Mouse (Mus musculus) T-helper 1 cell (primary cell): ENCODE data around the gene Slc16a8.

Source experiments
- in situ Hi-C: fragments of 300-600 bp; cut with MboI, MseI; formaldehyde crosslinking; loops from one replicate; pipeline ENCODE4 v1.15.1; 2025; ENCODE audit warnings: high pct_unique_total_duplicates

Slc16a8 gene

DNA sequence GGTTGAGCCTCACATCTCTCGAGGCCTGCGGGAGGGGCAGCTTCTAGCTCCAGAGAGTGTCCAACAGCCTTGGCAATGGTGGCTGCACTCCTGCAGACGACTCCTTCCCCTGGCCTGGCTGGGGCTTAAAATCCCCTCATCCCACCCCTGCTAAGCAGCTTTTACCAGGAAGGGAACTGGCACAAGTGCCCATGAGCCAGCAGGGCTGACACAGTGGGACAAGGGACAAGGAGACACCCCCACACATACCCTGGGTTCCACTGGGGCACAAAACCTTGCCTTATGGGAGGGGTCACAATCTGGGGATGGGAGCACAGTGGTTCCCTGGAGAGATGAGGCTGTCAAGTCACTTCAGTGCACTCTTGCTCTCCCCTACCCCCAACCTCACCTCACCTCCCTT lies at the start of gene Slc16a8:
TSS of gene Slc16a8 (minus strand) at position 101 of the 400 bp plus-strand sequence.
- in situ Hi-C loops, result no loop called here

DNA sequence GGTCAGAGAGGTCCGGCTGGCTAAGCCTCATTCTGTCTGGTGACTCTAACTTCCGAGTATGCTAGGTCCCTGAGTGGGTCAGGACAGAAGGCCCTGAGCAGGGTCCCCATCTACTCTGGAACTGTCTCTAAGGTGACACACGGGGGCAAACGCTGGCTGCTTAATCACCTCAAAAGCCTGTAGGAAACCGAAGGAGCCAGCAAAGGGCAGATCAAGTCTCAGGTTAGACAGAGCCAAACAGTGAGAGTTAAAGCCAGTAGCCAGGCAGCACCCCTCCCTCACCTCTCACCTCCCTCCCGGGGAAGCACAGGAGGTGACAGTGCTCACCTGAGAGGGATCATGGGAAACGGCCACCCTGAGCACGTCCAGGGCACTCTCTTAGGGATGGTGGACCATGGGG lies 49.2 kb upstream of the Slc16a8 start:
- in situ Hi-C loops, result no loop called here

DNA sequence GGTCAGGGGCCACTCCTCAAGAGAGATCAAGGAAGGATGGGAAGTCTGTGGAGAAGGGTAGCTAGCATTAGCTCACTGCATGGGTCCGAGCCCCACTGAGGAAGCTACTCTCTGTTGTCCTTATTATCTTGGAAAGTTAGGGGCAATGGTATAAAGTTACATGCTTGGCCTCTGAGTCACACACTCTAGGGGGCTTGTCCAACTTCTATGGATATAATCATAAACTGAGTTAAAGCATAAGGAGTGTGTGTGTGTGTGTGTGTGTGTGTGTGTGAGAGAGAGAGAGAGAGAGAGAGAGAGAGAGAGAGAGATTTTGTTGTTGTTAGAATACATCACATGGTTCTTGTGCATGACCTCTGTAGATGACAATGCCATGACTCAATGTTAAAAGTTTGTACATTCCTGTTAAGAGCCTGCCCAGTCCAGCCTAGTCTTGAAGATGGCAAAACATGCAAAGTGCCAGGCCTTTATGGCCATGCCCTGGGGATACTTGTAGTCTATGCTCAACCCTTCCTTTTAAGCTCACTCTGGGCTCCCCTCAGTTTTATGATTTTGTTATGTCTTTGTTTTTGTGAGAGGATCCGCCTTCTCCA lies 45.1 kb upstream of the Slc16a8 start:
- in situ Hi-C loops, result no loop called here

DNA sequence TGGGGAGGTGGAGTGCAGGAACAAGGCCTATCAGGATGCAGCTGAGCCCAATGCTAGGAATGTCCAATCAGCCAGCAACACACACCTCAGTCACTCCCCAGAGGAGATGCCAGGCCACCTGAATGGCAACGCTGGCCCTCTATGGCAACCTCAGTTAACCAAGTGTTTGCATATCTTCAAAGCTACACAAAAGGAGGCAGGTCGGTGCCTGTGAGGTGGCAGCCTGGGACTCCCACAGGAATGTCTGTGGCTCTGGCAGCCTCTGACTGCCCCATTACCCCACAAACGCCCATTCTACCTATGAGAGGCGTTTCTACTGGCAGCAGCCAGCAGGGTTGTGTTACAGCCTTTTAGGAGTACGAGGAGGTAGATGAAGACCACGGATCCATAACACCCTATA lies 44.0 kb upstream of the Slc16a8 start:
- in situ Hi-C loops, result no loop called here

DNA sequence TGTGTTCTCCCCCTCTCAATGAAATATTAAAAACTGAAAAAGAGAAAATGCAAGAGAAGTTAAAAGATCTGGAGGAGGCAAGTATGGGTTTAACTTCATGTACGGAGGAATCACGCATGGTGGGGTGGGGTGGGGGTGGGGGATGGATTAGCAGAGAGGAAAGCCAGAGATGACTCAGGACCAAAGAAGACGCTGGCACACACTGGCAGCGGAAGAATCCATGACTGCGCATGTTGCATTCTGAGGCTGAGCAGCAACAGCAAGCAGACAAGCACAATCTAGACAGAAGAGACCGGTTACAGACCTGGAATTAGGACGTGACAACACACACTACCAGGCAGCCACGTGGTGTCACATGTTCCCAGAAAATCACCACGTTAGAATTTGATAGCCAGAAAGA lies 38.2 kb upstream of the Slc16a8 start:
- in situ Hi-C loops, result no loop called here

DNA sequence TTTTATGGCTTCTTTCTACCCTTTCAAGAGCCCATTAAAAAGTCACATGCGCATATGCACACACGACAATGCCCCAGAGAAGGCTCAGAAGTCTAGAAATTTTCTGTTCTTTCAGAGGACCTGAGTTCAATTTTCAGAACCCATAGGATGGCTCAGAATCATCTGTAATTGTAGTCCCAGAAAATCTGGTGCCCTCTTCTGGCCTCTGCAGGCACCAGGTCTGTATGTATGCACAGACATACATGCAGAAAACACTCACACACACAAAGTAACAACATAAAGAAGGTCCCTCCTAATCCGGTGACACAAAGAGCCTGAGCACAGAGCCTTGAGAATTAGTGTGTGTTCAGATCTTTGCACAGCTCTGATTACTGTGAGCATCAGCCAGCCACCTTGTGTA lies 35.8 kb upstream of the Slc16a8 start:
- in situ Hi-C loops, result no loop called here

DNA sequence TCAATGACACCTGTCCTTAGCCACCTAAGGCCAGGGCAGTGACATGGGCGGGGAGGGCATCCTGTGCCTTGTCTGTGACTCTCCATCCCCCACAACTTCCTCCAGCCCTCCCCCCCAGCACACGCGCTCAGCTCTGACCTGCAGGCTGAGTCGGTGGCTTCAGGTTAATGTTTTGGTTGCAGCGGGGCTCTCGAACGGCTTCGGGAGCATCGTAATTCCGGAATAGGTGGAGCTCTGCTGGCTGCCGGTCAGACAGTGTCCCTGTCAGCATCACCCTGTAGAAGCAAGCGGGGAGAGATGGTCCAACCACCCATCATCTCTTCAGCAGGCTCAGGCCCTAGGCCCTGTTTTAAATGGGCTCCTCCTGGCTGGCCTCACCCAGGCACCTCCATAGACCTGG lies 34.9 kb upstream of the Slc16a8 start:
- in situ Hi-C loops, result no loop called here

DNA sequence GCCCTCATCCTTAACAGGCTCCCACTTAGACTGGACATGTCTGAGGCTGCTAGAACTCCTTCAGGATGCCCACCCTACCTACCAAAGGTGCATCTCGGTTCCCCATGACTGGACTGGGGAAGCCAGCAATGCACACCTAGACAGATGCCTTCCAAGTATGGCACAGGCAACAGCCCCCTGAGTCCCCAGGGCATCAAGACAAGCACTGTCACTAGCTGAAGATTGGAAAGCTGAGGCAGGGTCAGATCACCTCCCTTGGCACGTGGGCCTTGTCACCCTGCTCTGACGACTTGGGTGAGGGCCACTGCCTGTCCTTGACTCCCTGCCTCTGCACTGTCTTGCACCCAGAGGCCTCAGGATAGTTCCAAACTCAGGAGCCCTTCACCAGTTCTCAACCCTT lies 33.8 kb upstream of the Slc16a8 start:
- in situ Hi-C loops, result no loop called here

DNA sequence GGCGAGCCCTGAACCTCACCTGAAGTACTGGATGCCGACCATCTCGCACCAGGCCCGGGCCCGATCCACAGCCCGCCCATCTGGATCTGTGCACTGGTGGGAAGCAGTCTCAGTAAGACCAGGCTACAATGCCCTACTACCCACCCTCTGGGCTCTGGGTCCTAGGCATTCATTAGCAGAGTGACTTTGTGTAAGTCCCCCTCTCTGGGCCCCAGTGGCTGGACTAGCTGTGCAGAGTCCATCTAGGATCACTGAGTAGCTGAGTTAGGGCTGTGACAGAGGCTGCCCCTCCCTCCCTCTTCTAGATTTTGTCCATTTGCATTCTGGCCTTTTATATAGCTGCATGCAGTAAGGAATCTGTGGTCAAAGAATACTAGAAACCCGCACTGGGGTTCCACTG lies 32.5 kb upstream of the Slc16a8 start:
- in situ Hi-C loops, result no loop called here

DNA sequence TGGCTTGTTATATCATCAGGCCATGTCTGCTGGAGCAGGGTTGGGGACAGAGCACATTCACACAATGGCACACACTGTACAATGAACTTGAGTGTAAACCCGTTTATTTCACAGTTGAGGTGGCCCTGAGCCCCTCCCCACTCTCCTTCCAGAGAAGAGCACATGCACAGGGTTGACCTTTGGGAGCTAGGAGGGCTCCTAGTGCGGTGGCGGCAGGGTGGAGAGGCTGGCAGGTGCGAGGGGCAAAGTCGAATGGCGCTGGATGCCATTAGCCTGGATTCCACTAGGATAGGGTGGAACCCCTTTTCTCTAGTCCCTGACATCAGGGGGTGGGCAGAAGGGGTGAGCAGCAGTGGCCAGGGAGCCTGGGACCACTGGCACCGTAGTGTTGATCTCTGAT lies 31.6 kb upstream of the Slc16a8 start:
- in situ Hi-C loops, result no loop called here

DNA sequence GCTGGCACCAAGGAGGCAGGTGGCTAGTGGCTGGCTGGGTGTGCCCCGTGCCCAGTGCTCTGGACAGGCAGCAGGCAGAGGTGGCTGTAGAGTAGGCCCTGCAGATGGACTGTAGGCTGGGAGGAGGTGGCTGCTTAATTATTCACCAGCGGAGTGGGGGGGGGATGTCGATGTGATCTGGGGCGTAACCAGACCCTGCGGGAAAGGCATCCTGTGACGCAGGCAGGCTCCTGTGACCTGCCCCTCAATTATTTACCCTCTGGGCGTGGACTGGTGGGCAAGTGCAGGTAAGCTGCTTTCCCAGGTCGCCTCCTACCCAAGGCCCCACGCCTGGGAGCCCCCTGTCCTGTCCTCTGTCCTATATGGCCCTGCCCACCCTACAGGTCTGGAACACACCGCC lies 30.8 kb upstream of the Slc16a8 start, which contains the start of gene Baiap2l2:
TSS of gene Baiap2l2 (minus strand) at position 139 of the 400 bp plus-strand sequence.
- in situ Hi-C loops, result no loop called here

DNA sequence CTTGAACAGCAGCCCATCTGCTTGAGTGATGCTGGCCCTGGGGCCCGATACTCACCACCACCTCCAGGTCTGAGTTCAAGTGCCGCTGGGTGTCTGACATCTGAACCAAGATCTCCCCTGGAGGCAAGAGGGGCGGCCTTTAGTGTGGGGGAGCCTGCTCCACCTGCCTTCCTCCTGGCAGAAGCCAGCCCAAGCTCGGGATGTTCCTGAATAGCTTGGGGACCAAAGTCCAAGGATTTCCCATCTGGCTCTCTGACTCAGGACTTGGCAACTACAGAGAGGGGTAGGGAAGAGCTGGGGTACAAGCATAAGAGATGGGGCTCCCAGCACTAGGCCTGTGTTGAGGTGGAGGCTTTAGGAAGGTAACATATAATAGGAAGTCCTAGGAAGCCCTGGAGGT lies 28.8 kb upstream of the Slc16a8 start:
- in situ Hi-C loops, result no loop called here

DNA sequence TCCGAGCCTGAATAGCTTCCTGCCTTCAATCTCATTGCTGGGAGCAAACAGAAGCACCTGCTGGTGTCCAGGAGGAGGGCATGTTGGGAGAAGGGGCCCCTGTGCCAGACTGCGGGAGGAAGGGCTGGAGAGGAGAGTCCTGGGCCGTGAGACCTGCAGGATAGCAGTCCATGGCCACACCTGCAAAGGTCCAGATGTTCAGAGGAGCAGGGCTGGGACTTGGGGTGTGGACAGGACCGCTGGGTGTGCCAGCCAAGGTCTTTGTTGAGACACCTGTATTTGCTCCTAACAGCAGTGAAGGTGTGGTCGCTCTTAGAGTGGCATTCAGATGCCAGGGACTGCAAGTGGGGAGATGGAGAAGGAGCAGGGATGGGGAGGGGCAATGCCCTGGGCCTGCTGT lies 27.9 kb upstream of the Slc16a8 start:
- in situ Hi-C loops, result no loop called here

DNA sequence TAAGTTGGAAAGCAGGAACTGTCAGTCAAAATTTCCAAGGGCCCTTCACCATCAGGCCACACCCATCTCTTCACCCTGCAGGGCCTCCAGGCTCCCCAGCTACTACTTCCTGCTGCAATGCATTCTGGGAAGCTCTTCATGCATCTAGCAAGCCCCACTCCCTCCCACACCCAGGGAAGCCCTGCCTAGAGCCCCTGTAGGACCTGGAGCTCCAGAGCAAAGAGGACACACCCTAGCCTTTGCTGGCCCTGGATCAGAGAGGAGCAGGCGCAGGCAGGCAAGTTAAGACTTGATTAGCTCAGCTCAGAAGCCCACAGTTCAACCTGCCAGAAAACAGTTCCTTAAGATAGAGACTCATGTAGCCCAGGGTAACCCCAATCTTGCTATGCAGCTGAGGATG lies 26.8 kb upstream of the Slc16a8 start:
- in situ Hi-C loops, result no loop called here

DNA sequence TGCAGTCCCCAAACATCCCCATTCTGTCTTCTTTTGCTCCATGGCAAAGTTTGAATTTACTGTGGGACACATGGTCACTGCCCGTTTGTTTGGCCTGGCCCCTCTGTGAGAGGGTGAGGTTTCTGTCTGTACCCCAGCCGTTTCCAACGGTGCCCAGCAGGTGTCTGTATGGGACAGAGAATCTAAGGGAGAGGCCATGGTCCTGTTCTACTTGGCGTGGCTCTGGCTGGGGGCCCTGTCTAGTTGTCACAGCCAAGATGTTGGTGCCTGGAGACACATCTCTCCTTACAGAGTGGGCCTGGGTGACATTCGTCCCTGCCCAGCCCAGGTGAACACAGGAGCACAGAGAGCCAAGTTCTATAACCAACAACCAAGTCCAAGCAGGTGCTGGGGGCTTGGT lies 26.3 kb upstream of the Slc16a8 start:
- in situ Hi-C loops, result no loop called here

DNA sequence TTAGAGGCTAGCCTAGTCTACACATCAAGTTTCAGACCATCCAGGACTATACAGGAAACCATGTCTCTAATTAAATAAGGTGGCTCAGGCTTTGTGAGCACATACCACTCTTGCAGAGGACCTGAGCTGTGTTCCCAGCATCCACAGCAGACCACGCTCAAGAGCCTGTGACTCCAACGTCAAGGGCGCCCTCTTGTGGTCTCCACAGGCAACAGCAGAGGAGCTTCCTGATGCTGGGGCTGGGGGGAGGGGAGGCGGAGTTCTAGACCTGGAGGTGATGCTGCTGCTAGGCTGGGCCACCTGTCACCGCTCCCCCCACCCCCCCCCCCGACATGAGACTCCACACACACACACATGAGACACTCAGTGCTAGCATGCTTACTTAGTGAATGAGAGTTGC lies 25.6 kb upstream of the Slc16a8 start:
- in situ Hi-C loops, result no loop called here

DNA sequence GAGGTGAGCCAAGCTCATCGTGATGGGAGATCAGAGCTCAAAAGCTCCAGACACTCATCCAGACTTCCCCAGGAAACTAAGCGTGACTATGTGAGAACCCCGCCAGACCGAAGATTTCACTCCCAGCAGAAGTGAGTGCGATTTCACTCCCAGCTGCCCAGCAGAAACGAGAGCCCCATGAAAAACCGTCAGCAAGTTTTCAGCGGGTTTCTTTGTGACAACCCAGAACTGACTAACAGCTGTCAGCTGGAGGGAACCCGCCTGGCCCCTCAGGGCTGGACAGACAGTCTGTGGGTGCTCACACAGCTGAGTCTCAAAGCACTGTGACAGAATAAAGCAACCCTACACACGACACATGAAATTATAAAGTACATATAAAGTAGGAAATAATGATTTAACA lies 23.2 kb upstream of the Slc16a8 start:
- in situ Hi-C loops, result no loop called here

DNA sequence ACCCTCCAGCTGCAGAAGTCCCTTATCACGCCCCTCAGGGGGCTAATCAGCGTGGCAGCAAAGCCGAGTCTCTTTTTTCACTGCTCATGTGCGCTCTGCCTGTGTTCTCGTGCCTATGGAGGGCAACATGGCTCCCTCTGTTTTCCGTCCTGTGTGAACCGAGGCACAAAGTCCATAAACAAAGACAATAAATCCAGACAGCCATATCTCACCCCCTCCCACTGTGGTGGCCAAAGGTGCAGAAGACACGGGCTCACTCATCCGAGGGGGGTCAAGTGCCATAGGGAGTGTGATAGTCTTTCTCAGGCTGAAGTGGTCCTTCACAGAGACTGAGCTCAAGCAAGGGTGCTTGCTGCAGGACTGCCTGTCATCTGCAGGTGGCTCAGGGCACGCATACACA lies 18.5 kb upstream of the Slc16a8 start:
- in situ Hi-C loops, result no loop called here

DNA sequence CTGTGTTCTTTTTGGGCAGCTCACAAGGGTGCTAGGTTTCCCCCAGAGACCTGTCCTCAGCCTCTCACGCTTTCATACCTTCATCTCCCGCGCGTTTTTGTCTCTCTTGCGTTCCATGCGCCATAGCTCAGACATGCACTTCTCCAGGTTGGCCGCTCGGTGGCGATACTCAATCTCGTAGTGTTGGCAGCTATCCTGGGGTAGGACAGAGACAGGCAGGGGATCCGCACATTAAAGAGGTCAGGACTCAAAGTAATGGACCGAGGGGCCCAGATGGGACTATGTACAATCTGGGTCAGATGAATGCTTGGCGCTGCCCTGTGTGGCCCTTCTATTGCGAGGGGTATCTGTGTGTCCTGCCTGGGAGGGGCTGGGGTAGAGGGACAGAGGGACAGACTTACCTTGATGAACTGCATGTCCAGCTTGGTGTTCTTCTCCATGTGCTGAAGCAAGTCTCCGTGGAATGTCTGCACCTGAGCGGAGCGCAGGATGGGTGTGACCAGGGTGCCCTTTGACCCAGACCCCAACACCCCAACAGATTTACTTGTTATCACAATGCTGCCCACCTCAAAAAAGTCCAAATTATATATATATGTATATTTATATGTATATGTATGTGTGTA lies 16.7 kb upstream of the Slc16a8 start:
- in situ Hi-C loops, result no loop called here

DNA sequence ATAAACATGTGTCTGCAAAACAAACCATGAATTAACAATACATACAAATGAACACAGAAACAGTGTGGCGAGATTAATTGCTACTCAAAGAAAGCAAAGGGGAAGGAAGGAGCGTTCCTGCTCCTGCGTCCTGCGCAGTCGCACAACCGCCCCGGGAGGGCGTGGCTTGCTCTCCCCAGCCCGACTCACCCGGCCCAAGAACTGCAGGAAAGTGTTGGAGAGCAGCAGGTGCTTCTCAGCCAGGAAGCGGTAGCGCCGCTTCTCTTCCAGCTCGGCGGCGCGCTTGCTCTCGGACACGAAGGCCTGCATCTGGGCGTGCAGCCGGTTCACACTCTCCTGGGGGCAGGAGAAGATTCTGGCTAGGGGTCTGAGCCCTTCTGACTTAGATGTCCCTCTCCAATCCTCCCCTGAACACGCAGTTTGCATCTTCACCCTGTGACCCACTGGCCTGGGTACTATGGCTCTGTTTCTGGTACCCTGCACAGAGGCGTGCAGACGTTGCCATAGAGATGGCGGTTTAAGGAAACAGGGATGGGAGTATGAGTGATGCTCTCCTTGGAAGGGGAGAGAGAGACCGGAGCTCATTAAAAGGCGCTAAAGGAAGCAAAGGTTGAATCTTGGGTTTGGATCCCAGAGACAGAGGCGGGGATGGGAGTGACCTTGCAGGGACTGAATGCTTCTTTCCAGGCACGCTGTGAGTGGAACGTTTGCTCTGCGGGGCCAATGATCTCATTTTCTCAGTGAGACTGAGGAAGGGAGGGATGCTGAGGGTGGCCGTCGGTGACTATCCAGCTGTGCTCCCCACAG lies 16.0 kb upstream of the Slc16a8 start:
- in situ Hi-C loops, result no loop called here

DNA sequence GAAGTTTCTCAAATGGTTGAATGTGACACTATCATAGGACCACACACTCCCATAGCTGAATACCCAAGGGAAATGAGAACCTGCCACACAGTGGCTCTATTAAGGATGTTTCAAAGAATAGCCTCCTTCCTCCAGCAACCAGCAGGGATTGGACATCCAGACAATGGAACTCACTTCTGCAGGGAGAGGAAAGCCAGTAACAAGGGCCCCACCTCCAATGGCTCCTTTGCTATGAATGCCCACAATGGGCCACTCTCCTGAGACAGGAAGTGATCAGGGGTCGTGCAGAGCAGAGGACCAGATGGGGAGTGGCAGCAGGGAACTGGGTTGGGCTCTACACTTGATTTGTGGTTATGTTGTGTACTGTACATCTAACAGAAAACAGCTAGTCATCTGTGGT lies 14.0 kb upstream of the Slc16a8 start:
- in situ Hi-C loops, result no loop called here

DNA sequence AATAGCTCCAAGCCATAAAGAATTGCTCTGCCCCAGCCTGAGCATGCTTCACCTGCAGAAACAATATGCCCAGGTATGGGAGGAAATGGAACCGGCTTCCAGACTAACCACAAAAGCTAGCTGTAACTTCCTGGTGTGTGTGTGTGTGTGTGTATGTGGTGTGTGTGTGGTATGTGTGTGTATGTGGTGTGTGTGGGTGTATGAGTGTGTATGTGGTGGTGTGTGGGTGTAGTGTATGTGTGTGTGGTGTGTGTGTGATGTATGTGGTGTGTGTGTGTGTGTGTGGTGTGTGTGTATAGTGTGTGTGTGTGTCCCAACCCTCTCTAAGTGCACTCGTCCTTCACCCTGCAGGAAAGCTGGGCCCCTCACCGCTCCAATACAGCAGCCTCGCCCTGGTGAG lies 10.8 kb upstream of the Slc16a8 start:
- in situ Hi-C loops, result no loop called here

DNA sequence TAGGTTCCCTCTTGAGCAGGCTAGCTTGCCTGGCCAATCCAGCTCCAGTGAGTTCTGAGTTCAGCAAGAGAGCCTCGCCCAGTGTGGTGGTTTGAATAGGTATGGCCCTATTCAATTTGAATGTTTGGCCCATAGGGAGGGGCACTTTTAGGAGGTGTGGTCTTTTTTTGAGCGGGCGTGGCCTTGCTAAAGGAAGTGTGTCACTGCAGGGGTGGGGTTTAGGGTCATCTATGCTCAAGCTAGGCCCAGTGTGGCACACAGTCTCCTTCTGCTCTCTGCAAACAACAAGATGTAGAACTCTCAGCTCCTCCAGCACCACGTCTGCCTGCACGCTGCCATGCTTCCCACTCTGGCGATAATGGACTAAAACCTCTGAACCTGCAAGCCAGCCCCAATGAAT lies 9.2 kb upstream of the Slc16a8 start:
- in situ Hi-C loops, result no loop called here
